Mouse (Mus musculus) small intestine, adult 2 months (tissue): ENCODE results near the gene Atg4b.

Source experiments
- CTCF ChIP-seq: fragments of 200-500 bp; IDR thresholded peaks from 2 replicates; pipeline ENCODE4 v1.5.1; 2012; ENCODE audit warnings: low read depth, mild to moderate bottlenecking, control low read depth, inconsistent platforms, low read length, moderate library complexity, mixed read lengths; ENCODE audit not compliant: insufficient replicate concordance, insufficient read length; ENCODE audit errors: extremely low read depth
- POLR2A ChIP-seq: fragments of 200-500 bp; IDR thresholded peaks from 2 replicates; pipeline ENCODE4 v1.6.1; 2012; ENCODE audit warnings: low read depth, mild to moderate bottlenecking, control low read depth, inconsistent platforms, low read length, moderate library complexity

DNA sequence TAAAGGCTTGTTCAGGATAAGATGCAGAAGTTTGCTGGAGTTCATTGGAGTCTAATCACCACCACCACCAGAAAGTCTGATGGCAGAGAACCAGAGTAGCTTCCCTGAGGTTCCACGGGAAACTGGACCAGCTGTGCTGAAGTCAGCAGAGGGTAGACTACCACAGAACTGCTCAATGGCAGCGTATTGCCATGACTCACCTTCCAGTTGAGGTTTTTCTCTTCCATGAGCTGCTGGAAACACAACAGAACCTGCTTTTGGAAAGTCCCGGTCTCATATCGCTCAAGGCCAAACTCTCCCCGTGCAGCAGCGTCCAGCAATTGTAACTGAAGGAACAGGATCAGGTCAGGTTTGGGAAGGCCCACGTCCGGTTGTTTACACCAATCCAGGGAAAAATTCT lies 43.2 kb downstream of the Atg4b start:
- no peak for TF ChIP-seq CTCF
- no peak for TF ChIP-seq POLR2A
